Mouse (Mus musculus) lung, postnatal 0 days (tissue): ENCODE results near the gene Rnf166.

Experiments
- CTCF ChIP-seq: IDR thresholded peaks from 2 replicates; pipeline ENCODE4 v1.5.1; 2016; ENCODE audit warnings: antibody characterized with exemption, mild to moderate bottlenecking
- EP300 ChIP-seq: IDR thresholded peaks from 2 replicates; pipeline ENCODE4 v1.6.1; 2016; ENCODE audit warnings: antibody characterized with exemption, mild to moderate bottlenecking, control low read depth

DNA sequence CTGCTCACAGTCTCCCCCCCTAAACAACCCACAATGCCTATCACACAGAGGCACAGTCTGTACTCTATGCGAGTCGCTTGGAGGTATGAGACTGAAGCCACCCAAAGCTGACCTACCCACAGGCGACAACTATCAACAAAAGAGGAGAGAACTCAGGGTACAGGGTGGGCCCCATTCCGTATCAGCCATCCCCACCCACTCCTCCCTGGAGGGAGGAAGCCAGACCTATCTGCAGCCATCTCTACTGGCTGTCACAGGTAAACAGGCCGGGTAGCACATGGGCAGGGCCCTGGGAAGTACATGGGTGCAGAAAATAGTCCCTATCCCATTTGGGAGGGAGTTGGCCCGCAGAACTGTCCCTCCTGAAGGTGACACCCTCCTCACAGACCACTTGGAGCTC, 49.1 kb upstream of the Rnf166 start:
- TF ChIP-seq CTCF (no peak), EP300 (peak; percentile 41; the same call in 1 of the 2 replicates)
